Mouse (Mus musculus) MEL (cell line): ENCODE measurements around the gene Cxcl17. TPM values are rescaled to one million over a fixed set of nuclear protein-coding genes. Genes with fewer than 3 reads are reported as not detected.
"Not testable (repeated sequence)": the region's sequence is repeated elsewhere in the genome, so short reads cannot be mapped to it uniquely, and the experiment has no call there.

ENCODE experiments used
- DNase-seq: peaks from one replicate; pipeline ENCODE4 v3.0.0; 2011; ENCODE audit warnings: low read depth, low spot score
- H3K27ac ChIP-seq: 2 replicates; pipeline ENCODE4 v1.5.1; 2012; ENCODE audit warnings: low read depth, mild to moderate bottlenecking, control low read depth, low read length, moderate library complexity; ENCODE audit not compliant: control insufficient read depth
- H3K27me3 ChIP-seq, 2 experiments: fragments of 150-350 bp in 1 of 2; sonication (generic) in 1 of 2; 2 replicates each; pipeline ENCODE4 v1.6.1; 2012; ENCODE audit warnings: low read length in 2 of 2, mild to moderate bottlenecking in 2 of 2, improper control_type of control experiment in 1 of 2, moderate library complexity in 1 of 2; ENCODE audit not compliant: insufficient read depth in 2 of 2, control insufficient read depth in 1 of 2
- H3K36me3 ChIP-seq, 2 experiments: 2 replicates each; pipeline ENCODE4 v1.6.1; 2012 to 2014; ENCODE audit warnings: low read length in 2 of 2, improper control_type of control experiment in 1 of 2, inconsistent platforms in 1 of 2, mild to moderate bottlenecking in 1 of 2; ENCODE audit not compliant: insufficient read depth in 2 of 2, control insufficient read depth in 1 of 2
- H3K4me1 ChIP-seq, 2 experiments: fragments of 150-350 bp in 1 of 2; sonication (generic) in 1 of 2; 2 replicates each; pipeline ENCODE4 v1.6.1; 2012; ENCODE audit warnings: low read length in 2 of 2, improper control_type of control experiment in 1 of 2, mild to moderate bottlenecking in 1 of 2; ENCODE audit not compliant: insufficient read depth in 2 of 2, control insufficient read depth in 1 of 2
- H3K4me3 ChIP-seq, 2 experiments: fragments of 150-350 bp in 1 of 2; sonication (generic) in 1 of 2; 2 replicates each; pipeline ENCODE4 v1.5.1; 2012; ENCODE audit warnings: low read depth in 2 of 2, low read length in 2 of 2, mild to moderate bottlenecking in 2 of 2, moderate library complexity in 2 of 2, control low read depth in 1 of 2, improper control_type of control experiment in 1 of 2; ENCODE audit not compliant: control insufficient read depth in 1 of 2, insufficient read depth in 1 of 2
- H3K79me2 ChIP-seq: 2 replicates; pipeline ENCODE4 v1.6.1; 2012; ENCODE audit warnings: mild to moderate bottlenecking, low read length, moderate library complexity; ENCODE audit not compliant: control insufficient read depth, poor library complexity, insufficient read depth
- H3K9ac ChIP-seq: 2 replicates; pipeline ENCODE4 v1.6.1; 2012; ENCODE audit warnings: low read depth, mild to moderate bottlenecking, control low read depth, low read length, moderate library complexity; ENCODE audit not compliant: control insufficient read depth, poor library complexity, severe bottlenecking
- H3K9me3 ChIP-seq: fragments of 150-350 bp; sonication (generic); replicated peaks from 2 replicates; pipeline ENCODE4 v1.6.1; 2012; ENCODE audit warnings: mild to moderate bottlenecking, low read length, improper control_type of control experiment, moderate library complexity; ENCODE audit not compliant: insufficient read depth
- CHD2 ChIP-seq: IDR thresholded peaks from 2 replicates; pipeline ENCODE4 v1.6.1; 2011; ENCODE audit warnings: low read length, improper control_type of control experiment
- EP300 ChIP-seq, 2 experiments: IDR thresholded peaks; 2 replicates each; pipeline ENCODE4 v1.6.1; 2011; ENCODE audit warnings: improper control_type of control experiment in 2 of 2, low read length in 2 of 2, low read depth in 1 of 2, mild to moderate bottlenecking in 1 of 2
- GABPA ChIP-seq: IDR thresholded peaks from 2 replicates; pipeline ENCODE4 v1.6.1; 2012; ENCODE audit warnings: low read depth, mild to moderate bottlenecking, inconsistent platforms, low read length, improper control_type of control experiment, moderate library complexity
- GATA1 ChIP-seq: IDR thresholded peaks from 2 replicates; pipeline ENCODE4 v1.6.1; 2011; ENCODE audit warnings: low read depth, low read length, improper control_type of control experiment
- KAT2A ChIP-seq: conservative IDR thresholded peaks from 2 replicates; pipeline ENCODE4 v1.6.1; 2012; ENCODE audit warnings: low read depth, low read length, improper control_type of control experiment, inconsistent platforms
- MEF2A ChIP-seq: IDR thresholded peaks from 2 replicates; pipeline ENCODE4 v1.6.1; 2014; ENCODE audit warnings: low read depth, mild to moderate bottlenecking, inconsistent platforms, low read length, improper control_type of control experiment; ENCODE audit not compliant: poor library complexity, insufficient replicate concordance, severe bottlenecking; ENCODE audit errors: extremely low read depth
- MYB ChIP-seq: IDR thresholded peaks from 2 replicates; pipeline ENCODE4 v1.6.1; 2011; ENCODE audit warnings: mild to moderate bottlenecking, low read depth, low read length, improper control_type of control experiment
- MYC ChIP-seq: IDR thresholded peaks from 2 replicates; pipeline ENCODE4 v1.6.1; 2011; ENCODE audit warnings: low read depth, mild to moderate bottlenecking, low read length, improper control_type of control experiment, moderate library complexity
- NRF1 ChIP-seq: IDR thresholded peaks from 2 replicates; pipeline ENCODE4 v1.6.1; 2014; ENCODE audit warnings: low read depth, mild to moderate bottlenecking, inconsistent platforms, low read length, improper control_type of control experiment, moderate library complexity; ENCODE audit not compliant: poor library complexity, insufficient read depth, severe bottlenecking
- POLR2A ChIP-seq, 2 experiments: IDR thresholded peaks; 2 replicates each; pipeline ENCODE4 v1.6.1; 2011 to 2012; ENCODE audit warnings: low read length in 2 of 2, mild to moderate bottlenecking in 2 of 2, control low read depth in 1 of 2, improper control_type of control experiment in 1 of 2, low read depth in 1 of 2, moderate library complexity in 1 of 2; ENCODE audit not compliant: control insufficient read depth in 1 of 2, insufficient read depth in 1 of 2, poor library complexity in 1 of 2
- ZC3H11A ChIP-seq: IDR thresholded peaks from 2 replicates; pipeline ENCODE4 v1.6.1; 2012; ENCODE audit warnings: low read depth, mild to moderate bottlenecking, inconsistent platforms, low read length, improper control_type of control experiment
- ZNF384 ChIP-seq: IDR thresholded peaks from 2 replicates; pipeline ENCODE4 v1.6.1; 2012; ENCODE audit warnings: low read depth, mild to moderate bottlenecking, inconsistent platforms, low read length, improper control_type of control experiment
- polyA plus RNA-seq, 2 experiments: library from polyadenylated mRNA; stranded (reverse) in 1 of 2; unstranded in 1 of 2; fragments of >175 nt in 1 of 2; fragments of >200 nt in 1 of 2; gene quantifications; 2 replicates each; pipeline versions ENCODE4 v1.2.1 to v1.2.4; 2012; ENCODE audit warnings: low replicate concordance in 2 of 2, low read depth in 1 of 2; ENCODE audit not compliant: insufficient read length in 2 of 2, insufficient read depth in 1 of 2, missing spikeins in 1 of 2
- total RNA-seq: library from RNA; depleted of rRNA; stranded (reverse); fragments of 300-350 nt; gene quantifications from 2 replicates; pipeline ENCODE4 v1.2.3, GENCODE M21; 2012

Cxcl17 gene
- total and polyA plus RNA-seq, 3 experiments: not detected

DNA sequence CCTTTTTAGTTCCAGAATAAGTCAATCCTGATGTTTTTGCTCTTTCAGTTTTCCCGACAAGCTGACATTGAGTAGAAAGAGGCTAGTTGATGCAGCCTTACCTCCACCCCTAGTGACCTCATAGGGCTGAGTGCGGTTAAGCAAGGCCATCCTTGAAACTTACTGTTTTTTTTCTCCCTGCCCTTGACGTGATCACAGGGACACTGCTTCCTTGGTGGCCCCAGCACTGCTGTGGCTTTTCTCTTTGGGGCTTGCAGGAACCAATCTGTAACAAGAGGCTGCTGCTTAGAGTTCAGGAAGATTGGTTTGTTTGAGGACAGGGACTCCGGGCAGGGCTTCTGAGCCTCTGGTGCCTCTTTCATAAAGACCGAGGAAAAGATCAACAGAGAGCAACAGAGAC is 10.7 kb downstream of the Cxcl17 start:
- no peak overlapping the region for H3K9ac ChIP-seq
- H3K4me1 ChIP-seq: peaks cover 0 to 5% of the 10 kb centered on the region in 2 experiments; a peak in 1 of 4 replicates
- H3K9me3 ChIP-seq: no peaks in the 10 kb centered on the region
- no peak for TF ChIP-seq MYB
- no peak for TF ChIP-seq MEF2A
- TF ChIP-seq GATA1: no peak
- TF ChIP-seq CHD2: no peak
- no peak for TF ChIP-seq EP300 (IDR thresholded peaks at IDR 0.05; ENCODE audit: low read depth in 1 of 2, low read length in 2 of 2)
- TF ChIP-seq ZC3H11A: no peak
- no peak for DNase-seq
- peaks cover 0 to 6% of the 10 kb centered on the region in 2 experiments; a peak in 2 of 4 replicates for H3K36me3 ChIP-seq
- H3K4me3 ChIP-seq: no peak overlapping the region
- H3K27me3 ChIP-seq: no peaks in the 10 kb centered on the region
- H3K79me2 ChIP-seq: no peaks in the 10 kb centered on the region
- no peak overlapping the region for H3K27ac ChIP-seq

DNA sequence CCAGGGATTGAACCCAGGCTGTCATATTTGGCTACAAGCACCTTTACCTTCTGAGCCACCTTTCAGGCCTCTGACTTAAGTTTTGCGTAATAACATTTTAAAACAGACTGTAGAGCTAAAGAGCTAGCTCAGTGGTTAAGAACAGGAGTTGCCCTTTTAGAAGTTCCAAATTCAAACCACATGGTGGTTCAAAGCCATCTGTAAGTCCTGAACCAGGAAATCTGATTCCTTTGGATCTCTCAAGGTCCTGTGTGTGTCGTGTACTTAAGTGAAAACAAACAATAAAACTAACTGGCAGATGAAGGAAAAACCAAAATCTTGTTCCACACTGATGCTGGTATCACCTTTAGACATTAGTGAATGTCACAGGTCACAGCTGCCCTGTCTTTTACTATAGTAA is 11.1 kb downstream of the Cxcl17 start:
- TF ChIP-seq GABPA (no peak), KAT2A (no peak), POLR2A (IDR thresholded peaks at IDR 0.05; ENCODE audit: control insufficient read depth in 1 of 2, insufficient read depth in 1 of 2, low read depth in 1 of 2, low read length in 2 of 2, poor library complexity in 1 of 2) (no peak), NRF1 (no peak), MYC (no peak)
- no peak overlapping the region for H3K9ac ChIP-seq
- peaks cover 0 to 6% of the 10 kb centered on the region in 2 experiments; a peak in 2 of 4 replicates for H3K36me3 ChIP-seq
- no peak for DNase-seq
- no peaks in the 10 kb centered on the region for H3K9me3 ChIP-seq
- no peaks in the 10 kb centered on the region for H3K79me2 ChIP-seq
- no peaks in the 10 kb centered on the region for H3K27me3 ChIP-seq
- no peak overlapping the region for H3K4me3 ChIP-seq
- no peak overlapping the region for H3K27ac ChIP-seq
- H3K4me1 ChIP-seq: peaks cover 0 to 8% of the 10 kb centered on the region in 2 experiments; a peak in 2 of 4 replicates

DNA sequence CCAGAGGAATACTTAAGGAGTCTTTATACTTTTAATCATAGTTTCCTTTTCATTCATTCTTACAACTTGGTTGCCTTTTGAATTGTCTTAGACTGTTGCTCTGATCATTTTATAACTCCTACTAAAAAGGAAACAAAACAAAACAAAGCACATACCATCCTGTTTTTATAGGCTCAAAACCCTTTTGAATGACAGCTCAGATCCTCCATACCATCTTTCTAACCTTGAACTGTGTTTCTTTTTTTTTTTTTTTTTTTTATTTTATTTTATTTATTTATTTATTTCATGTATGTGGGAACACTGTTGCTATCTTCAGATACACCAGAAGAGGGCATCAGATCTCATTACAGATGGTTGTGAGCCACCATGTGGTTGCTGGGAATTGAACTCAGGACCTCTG is 13.7 kb downstream of the Cxcl17 start:
- H3K27me3 ChIP-seq, H3K79me2 ChIP-seq, H3K27ac ChIP-seq, H3K9me3 ChIP-seq, DNase-seq, H3K9ac ChIP-seq, H3K4me3 ChIP-seq: not testable (repeated sequence)
- Histone ChIP-seq H3K4me1 (peaks cover 3 to 19% of the 10 kb centered on the region in 2 experiments), H3K36me3 (peaks cover 0 to 16% of the 10 kb centered on the region in 2 experiments; a peak in 2 of 4 replicates)
- TF ChIP-seq ZNF384: peak; percentile 62; the same call in 1 of the 2 replicates
